Mouse (Mus musculus) left cerebral cortex, postnatal 36 days (tissue): ENCODE measurements at regions not wholly inside any gene's neighbourhood (a gene's known extent, or its start where the extent isn't known, plus 50 kb on each side); places are given as distances from the start of the nearest gene placed in this dataset.
A peak's percentile ranks its signal among the peaks of the same experiment; 100 is the strongest.
"Not testable (repeated sequence)": the region's sequence is repeated elsewhere in the genome, so short reads cannot be mapped to it uniquely, and the experiment has no call there.

ENCODE experiments used
- DNase-seq, 2 experiments: peaks; one replicate each; pipeline ENCODE4 v3.0.0; 2021 to 2022; ENCODE audit warnings: low spot score in 2 of 2, mixed read lengths in 1 of 2
- intact Hi-C: fragments of 180-260 bp; cut with DNase I; formaldehyde crosslinking; loops from one replicate; pipeline ENCODE4 v1.15.1; 2025

- intact Hi-C loops, result loop anchor here (5.0 kb wide), 1 partner anchor 507 kb away; no protein-coding TSS in a partner anchor
- DNase-seq, result no peak
These were observed 198.5 kb downstream of the Dad1 start for GRCm38 (mm10) chr14:54055390-54055789.

GRCm38 (mm10) chr14:54042286-54042685, 211.6 kb downstream of the Dad1 start:
- intact Hi-C loops, result no loop called here
- DNase-seq, result no peak

GRCm38 (mm10) chr14:54040644-54041043, 213.3 kb downstream of the Dad1 start:
- intact Hi-C loops, result no loop called here
- no peak for DNase-seq

- DNase-seq, result no peak
- intact Hi-C loops, result no loop called here
These were observed 219.4 kb downstream of the Dad1 start for GRCm38 (mm10) chr14:54034516-54034915.

- intact Hi-C loops, result no loop called here
- no peak for DNase-seq
These were observed 230.4 kb downstream of the Dad1 start for GRCm38 (mm10) chr14:54023552-54023951.

GRCm38 (mm10) chr14:54021443-54021842, 232.5 kb downstream of the Dad1 start:
- DNase-seq, result no peak

GRCm38 (mm10) chr14:54014628-54015027, 239.3 kb downstream of the Dad1 start:
- peak in 1 of 2 experiments; percentile 8 for DNase-seq
- intact Hi-C loops, result no loop called here

More at GRCm38 (mm10) chr14:54021443-54021842, 232.5 kb downstream of the Dad1 start:
- intact Hi-C loops, result no loop called here

GRCm38 (mm10) chr14:54002083-54002482, 251.8 kb downstream of the Dad1 start:
- intact Hi-C loops, result no loop called here
- DNase-seq, result peak; percentile 34 to 48

GRCm38 (mm10) chr14:54000527-54000926, 253.4 kb downstream of the Dad1 start:
- intact Hi-C loops, result no loop called here
- no peak for DNase-seq

- intact Hi-C loops, result no loop called here
- no peak for DNase-seq
These were observed 260.5 kb downstream of the Dad1 start for GRCm38 (mm10) chr14:53993427-53993826.

- intact Hi-C loops, result no loop called here
These were observed 261.1 kb downstream of the Dad1 start for GRCm38 (mm10) chr14:53992712-53993286.

GRCm38 (mm10) chr14:53991390-53991789, 262.5 kb downstream of the Dad1 start:
- DNase-seq, result peak; percentile 10 to 11
- intact Hi-C loops, result no loop called here

More at GRCm38 (mm10) chr14:53992712-53993286, 261.1 kb downstream of the Dad1 start:
- DNase-seq, result no peak

- intact Hi-C loops, result no loop called here
- DNase-seq, result peak in 1 of 2 experiments; percentile 23
These were observed 273.1 kb downstream of the Dad1 start for GRCm38 (mm10) chr14:53980771-53981170.

- DNase-seq, intact Hi-C loops: not testable (repeated sequence)
These were observed 292.5 kb downstream of the Dad1 start for GRCm38 (mm10) chr14:53961426-53961825.

GRCm38 (mm10) chr14:53960779-53961178, 293.1 kb downstream of the Dad1 start:
- no peak for DNase-seq
- intact Hi-C loops, result no loop called here

- peak; percentile 74 to 76 for DNase-seq
- intact Hi-C loops, result not testable (repeated sequence)
These were observed 318.1 kb downstream of the Dad1 start for GRCm38 (mm10) chr14:53935791-53936231.

GRCm38 (mm10) chr14:53935336-53935735, 318.6 kb downstream of the Dad1 start:
- peak; percentile 72 to 74 for DNase-seq
- intact Hi-C loops, result not testable (repeated sequence)

GRCm38 (mm10) chr14:53910871-53911270, 343.0 kb downstream of the Dad1 start:
- DNase-seq, result no peak
- intact Hi-C loops, result no loop called here

GRCm38 (mm10) chr14:53904578-53904977, 349.3 kb downstream of the Dad1 start:
- no peak for DNase-seq
- intact Hi-C loops, result no loop called here

- no peak for DNase-seq
- intact Hi-C loops, result no loop called here
These were observed 352.8 kb downstream of the Dad1 start for GRCm38 (mm10) chr14:53901103-53901502.

- no peak for DNase-seq
These were observed 372.6 kb downstream of the Dad1 start for GRCm38 (mm10) chr14:53881304-53881703.

GRCm38 (mm10) chr14:53876581-53876980, 377.3 kb downstream of the Dad1 start:
- intact Hi-C loops, result loop anchor here (5.0 kb wide), 1 partner anchor 186 kb away; no protein-coding TSS in a partner anchor
- DNase-seq, result no peak

More at GRCm38 (mm10) chr14:53881304-53881703, 372.6 kb downstream of the Dad1 start:
- intact Hi-C loops, result no loop called here
